Mouse (Mus musculus) lung, adult 2 months (tissue): ENCODE measurements around the gene Rbms3.

Experiments
- CTCF ChIP-seq: fragments of 200-500 bp; IDR thresholded peaks from 2 replicates; pipeline ENCODE4 v1.5.1; 2011; ENCODE audit warnings: mild to moderate bottlenecking, low read length, control low read depth; ENCODE audit not compliant: insufficient read depth
- POLR2A ChIP-seq: fragments of 200-500 bp; IDR thresholded peaks from 2 replicates; pipeline ENCODE4 v1.6.1; 2011; ENCODE audit warnings: low read depth, mild to moderate bottlenecking, control low read depth, low read length, borderline replicate concordance; ENCODE audit errors: extremely low read depth

- TF ChIP-seq POLR2A, result no peak
- TF ChIP-seq CTCF, result no peak
These were observed 248.8 kb downstream of the Rbms3 start for GRCm38 (mm10) chr9:117380876-117381275.
